Mouse (Mus musculus) heart, postnatal 0 days (tissue): ENCODE data around the gene Tyw1. TPM values are rescaled to one million over a fixed set of nuclear protein-coding genes. Genes with fewer than 3 reads are reported as not detected.

Source experiments
- ATAC-seq: fragments of 200-750 bp; cut with Nextera tagmentation; 2 replicates; pipeline ENCODE4 v1.8.0; 2017; ENCODE audit warnings: low read depth, moderate number of reproducible peaks, moderate library complexity; ENCODE audit not compliant: insufficient read depth
- DNase-seq: peaks from one replicate; pipeline ENCODE4 v3.0.0-alpha.2; 2016; ENCODE audit warnings: low spot score
- H3K27ac ChIP-seq: fragments of 300-500 bp; sonication (generic); 2 replicates; pipeline ENCODE4 v1.5.1; 2014; ENCODE audit warnings: low read depth, mild to moderate bottlenecking
- H3K27me3 ChIP-seq: fragments of 300-500 bp; sonication (generic); 2 replicates; pipeline ENCODE4 v1.6.1; 2014; ENCODE audit warnings: low read length, mixed read lengths; ENCODE audit not compliant: control insufficient read depth, insufficient read depth
- H3K36me3 ChIP-seq: fragments of 300-500 bp; sonication (generic); replicated peaks from 2 replicates; pipeline ENCODE4 v1.6.1; 2014; ENCODE audit warnings: low read length, mixed read lengths; ENCODE audit not compliant: control insufficient read depth, insufficient read depth
- H3K4me1 ChIP-seq: fragments of 300-500 bp; sonication (generic); 2 replicates; pipeline ENCODE4 v1.6.1; 2014; ENCODE audit warnings: antibody characterized with exemption; ENCODE audit not compliant: control insufficient read depth, insufficient read depth
- H3K4me2 ChIP-seq: fragments of 300-500 bp; sonication (generic); 2 replicates; pipeline ENCODE4 v1.6.1; 2014; ENCODE audit warnings: low read depth, mild to moderate bottlenecking, low read length, moderate library complexity
- H3K4me3 ChIP-seq: fragments of 300-500 bp; sonication (generic); 2 replicates; pipeline ENCODE4 v1.5.1; 2014; ENCODE audit warnings: low read depth, low read length
- H3K9ac ChIP-seq: fragments of 300-500 bp; sonication (generic); replicated peaks from 2 replicates; pipeline ENCODE4 v1.6.1; 2014; ENCODE audit warnings: low read depth, low read length, mixed read lengths
- H3K9me3 ChIP-seq: fragments of 300-500 bp; sonication (generic); replicated peaks from 2 replicates; pipeline ENCODE4 v1.6.1; 2016; ENCODE audit warnings: low read length; ENCODE audit not compliant: control insufficient read depth
- CTCF ChIP-seq: IDR thresholded peaks from 2 replicates; pipeline ENCODE4 v1.5.1; 2016; ENCODE audit warnings: antibody characterized with exemption, control low read depth, low read depth
- EP300 ChIP-seq: IDR thresholded peaks from 2 replicates; pipeline ENCODE4 v1.6.1; 2016; ENCODE audit warnings: antibody characterized with exemption, low read depth
- WGBS: fragments of 180-500 bp; shearing (Covaris S2); extraction: QIAGEN DNeasy Blood & Tissue Kit; methylation state at CpG from one replicate; pipeline ENCODE4 v1.1.7; 2014; 5-methylcytosine and 5-hydroxymethylcytosine counted together
- polyA plus RNA-seq: library from polyadenylated mRNA; unstranded; fragments of >200 nt; fragmentation: Nextera tagmentation; extraction: Ambion mirVana; gene quantifications from 2 replicates; pipeline ENCODE4 v1.2.1, GENCODE M21; 2015
- total RNA-seq: library from RNA; depleted of rRNA; stranded (reverse); fragments of >200 nt; gene quantifications from 2 replicates; pipeline ENCODE4 v1.2.3, GENCODE M21; 2014; ENCODE audit warnings: low replicate concordance

Gene Tyw1
- total and polyA plus RNA-seq, 2 experiments from 2014 or later: 11.1 to 18.9 TPM

GRCm38 (mm10) chr5:130316321-130316720 lies 60.9 kb downstream of the Tyw1 start:
- Histone ChIP-seq H3K4me3 (no peak overlapping the region), H3K9me3 (no peaks in the 10 kb centered on the region), H3K27ac (no peak overlapping the region), H3K4me2 (no peak overlapping the region), H3K27me3 (no peaks in the 10 kb centered on the region), H3K9ac (no peak overlapping the region), H3K4me1 (no peaks in the 10 kb centered on the region), H3K36me3 (0 out of 2 replicates have a peak, but pooled peaks cover 4% of the 10 kb centered on the region)
- 74% methylated on average over 9 of the region's 9 CpGs for WGBS
- DNase-seq (no peak), ATAC-seq (no peak)
- TF ChIP-seq EP300 (no peak), CTCF (no peak)

GRCm38 (mm10) chr5:130319783-130320182 lies 64.4 kb downstream of the Tyw1 start:
- H3K4me2 ChIP-seq: no peak overlapping the region
- DNase-seq: no peak
- no peaks in the 10 kb centered on the region for H3K27me3 ChIP-seq
- no peak overlapping the region for H3K4me3 ChIP-seq
- H3K27ac ChIP-seq: no peak overlapping the region
- 0 out of 2 replicates have a peak, but pooled peaks cover 3% of the 10 kb centered on the region for H3K36me3 ChIP-seq
- H3K4me1 ChIP-seq: no peaks in the 10 kb centered on the region
- 89% methylated on average over 5 of the region's 5 CpGs for WGBS
- H3K9me3 ChIP-seq: peaks cover 7% of the 10 kb centered on the region
- no peak for ATAC-seq
- TF ChIP-seq EP300 (no peak), CTCF (no peak)
- no peak overlapping the region for H3K9ac ChIP-seq

DNA sequence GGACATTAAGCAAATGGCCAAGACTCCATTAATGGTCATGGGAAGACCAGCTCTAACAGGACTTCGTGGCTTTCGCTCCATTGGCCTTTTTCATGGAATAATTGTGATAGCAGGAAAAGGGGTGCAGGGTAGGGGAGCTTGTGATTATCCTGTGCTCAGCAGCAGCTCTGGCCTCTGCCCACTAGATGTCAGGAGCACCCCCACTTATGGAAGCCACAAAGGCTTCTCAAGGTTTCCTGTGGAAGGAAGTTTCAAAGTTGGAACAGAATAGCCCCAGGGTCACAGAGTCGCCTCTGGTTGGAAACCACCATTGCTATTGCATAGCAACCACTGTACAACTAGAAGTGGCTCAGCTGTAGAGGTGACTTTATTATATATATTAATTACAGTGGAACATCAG lies 65.1 kb downstream of the Tyw1 start:
- Histone ChIP-seq H3K4me3 (no peak overlapping the region), H3K36me3 (0 out of 2 replicates have a peak, but pooled peaks cover 9% of the 10 kb centered on the region), H3K4me1 (no peaks in the 10 kb centered on the region), H3K4me2 (no peak overlapping the region), H3K9ac (no peak overlapping the region), H3K27me3 (no peaks in the 10 kb centered on the region), H3K9me3 (peaks cover 7% of the 10 kb centered on the region), H3K27ac (no peak overlapping the region)
- no peak for DNase-seq
- 66% methylated on average over 3 of the region's 3 CpGs for WGBS
- no peak for TF ChIP-seq EP300
- TF ChIP-seq CTCF: peak; percentile 44; the same call in 1 of the 2 replicates
- ATAC-seq: no peak

- no peak for ATAC-seq
- H3K4me2 ChIP-seq: no peak overlapping the region
- 83% methylated on average over 8 of the region's 8 CpGs for WGBS
- H3K9ac ChIP-seq: no peak overlapping the region
- TF ChIP-seq EP300 (no peak), CTCF (no peak)
- no peak overlapping the region for H3K4me3 ChIP-seq
- H3K4me1 ChIP-seq: no peaks in the 10 kb centered on the region
- no peaks in the 10 kb centered on the region for H3K27me3 ChIP-seq
- DNase-seq: no peak
- peaks cover 7% of the 10 kb centered on the region for H3K9me3 ChIP-seq
- 0 out of 2 replicates have a peak, but pooled peaks cover 20% of the 10 kb centered on the region for H3K36me3 ChIP-seq
- H3K27ac ChIP-seq: no peak overlapping the region
These were observed 70.1 kb downstream of the Tyw1 start for GRCm38 (mm10) chr5:130325486-130325885.

- DNase-seq: no peak
- ATAC-seq: no peak
These were observed 72.3 kb downstream of the Tyw1 start for GRCm38 (mm10) chr5:130327615-130328263.

DNA sequence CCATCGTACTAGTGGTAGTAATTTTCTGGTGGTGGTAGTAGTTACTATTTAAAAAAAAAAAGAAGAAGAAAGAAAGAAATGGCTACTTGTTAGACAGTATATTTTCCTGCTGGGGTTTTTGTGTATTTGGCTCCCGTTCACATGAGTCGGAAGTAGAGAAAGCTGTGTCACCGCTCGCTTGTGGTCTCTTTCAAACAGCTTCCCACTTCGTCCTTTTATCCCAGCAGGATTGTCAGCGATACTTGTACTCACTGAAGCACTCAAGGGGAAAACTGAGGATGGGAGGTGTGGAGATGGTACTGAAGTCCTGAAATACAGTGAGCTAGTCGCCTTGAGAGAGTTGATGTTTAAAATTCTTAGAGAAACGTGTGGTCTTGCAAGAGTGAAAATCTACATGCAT lies 72.9 kb downstream of the Tyw1 start:
- no peak overlapping the region for H3K27ac ChIP-seq
- no peaks in the 10 kb centered on the region for H3K4me1 ChIP-seq
- no peaks in the 10 kb centered on the region for H3K27me3 ChIP-seq
- no peak overlapping the region for H3K4me2 ChIP-seq
- no peak overlapping the region for H3K4me3 ChIP-seq
- no peak overlapping the region for H3K9ac ChIP-seq
- 88% methylated on average over 9 of the region's 9 CpGs for WGBS
- TF ChIP-seq CTCF (no peak), EP300 (no peak)
- H3K36me3 ChIP-seq: 0 out of 2 replicates have a peak, but pooled peaks cover 18% of the 10 kb centered on the region
- peaks cover 7% of the 10 kb centered on the region for H3K9me3 ChIP-seq
- ATAC-seq: no peak
- DNase-seq: no peak

More at GRCm38 (mm10) chr5:130327615-130328263, 72.3 kb downstream of the Tyw1 start:
- Histone ChIP-seq H3K27ac (no peak overlapping the region), H3K36me3 (0 out of 2 replicates have a peak, but pooled peaks cover 20% of the 10 kb centered on the region), H3K4me3 (no peak overlapping the region), H3K9me3 (peaks cover 7% of the 10 kb centered on the region), H3K4me2 (no peak overlapping the region), H3K9ac (no peak overlapping the region), H3K27me3 (no peaks in the 10 kb centered on the region), H3K4me1 (no peaks in the 10 kb centered on the region)
- TF ChIP-seq CTCF (no peak), EP300 (no peak)
- 80% methylated on average over 6 of the region's 6 CpGs for WGBS
